Mouse (Mus musculus) adrenal gland, adult (tissue): ENCODE data around the gene Thap12.

Experiments used
- DNase-seq, 2 experiments: peaks; one replicate each; pipeline ENCODE4 v3.0.0; 2022 to 2023; ENCODE audit warnings: low spot score in 1 of 2; ENCODE audit not compliant: inconsistent age in 2 of 2

Thap12 gene

DNA sequence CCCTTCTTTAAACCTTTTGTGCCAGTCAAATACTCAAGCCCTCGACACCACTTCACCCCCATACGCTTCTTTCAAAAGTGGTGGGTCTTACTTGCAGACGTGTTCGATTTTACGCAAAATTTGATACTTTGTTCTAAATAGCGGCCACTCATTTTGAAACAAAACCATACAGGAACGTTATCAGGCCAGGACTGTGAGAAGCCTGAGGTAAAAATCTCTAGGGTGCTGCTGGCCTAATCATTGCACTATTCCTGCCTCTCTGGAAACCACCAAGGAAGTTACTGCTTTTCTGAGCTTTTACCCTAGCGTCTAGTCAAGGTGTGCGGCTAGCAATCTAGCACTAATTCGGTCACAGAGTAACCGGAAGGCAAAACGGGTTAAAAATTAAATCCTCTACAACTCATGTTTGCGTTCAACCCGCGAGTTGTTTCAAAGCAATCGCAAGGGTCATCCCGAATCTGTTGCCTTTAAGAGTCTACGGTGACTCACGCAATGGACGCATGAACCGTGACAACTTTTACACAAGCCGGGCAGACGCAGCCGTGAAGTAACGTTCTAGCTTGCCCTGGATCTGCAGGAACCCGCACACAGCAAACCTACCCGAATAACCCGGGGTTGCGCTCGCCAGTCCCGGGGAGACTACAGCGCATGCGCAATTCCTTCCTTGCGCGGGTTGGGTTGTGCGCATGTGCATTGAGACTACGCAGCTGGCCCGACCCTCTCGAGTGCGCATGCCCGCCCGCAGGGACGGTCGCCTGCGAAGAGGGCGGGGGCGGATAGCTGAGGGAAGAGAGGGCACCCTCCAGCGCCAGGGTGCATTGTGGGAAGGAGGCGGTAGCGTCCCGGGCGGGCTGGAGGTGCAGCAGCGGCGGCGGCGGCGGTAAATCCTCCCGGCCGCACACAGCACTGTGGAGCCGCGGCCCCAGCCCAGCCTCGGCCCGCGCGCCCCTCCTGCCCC lies at the start of gene Thap12:
Gene Thap12 (plus strand): TSS at position 821 of the 958 bp plus-strand sequence.
- peak; percentile 100 for DNase-seq

- peak; percentile 86 to 95 for DNase-seq
These were observed 47.0 kb upstream of the Thap12 start for GRCm38 (mm10) chr7:98655681-98656530.

DNA sequence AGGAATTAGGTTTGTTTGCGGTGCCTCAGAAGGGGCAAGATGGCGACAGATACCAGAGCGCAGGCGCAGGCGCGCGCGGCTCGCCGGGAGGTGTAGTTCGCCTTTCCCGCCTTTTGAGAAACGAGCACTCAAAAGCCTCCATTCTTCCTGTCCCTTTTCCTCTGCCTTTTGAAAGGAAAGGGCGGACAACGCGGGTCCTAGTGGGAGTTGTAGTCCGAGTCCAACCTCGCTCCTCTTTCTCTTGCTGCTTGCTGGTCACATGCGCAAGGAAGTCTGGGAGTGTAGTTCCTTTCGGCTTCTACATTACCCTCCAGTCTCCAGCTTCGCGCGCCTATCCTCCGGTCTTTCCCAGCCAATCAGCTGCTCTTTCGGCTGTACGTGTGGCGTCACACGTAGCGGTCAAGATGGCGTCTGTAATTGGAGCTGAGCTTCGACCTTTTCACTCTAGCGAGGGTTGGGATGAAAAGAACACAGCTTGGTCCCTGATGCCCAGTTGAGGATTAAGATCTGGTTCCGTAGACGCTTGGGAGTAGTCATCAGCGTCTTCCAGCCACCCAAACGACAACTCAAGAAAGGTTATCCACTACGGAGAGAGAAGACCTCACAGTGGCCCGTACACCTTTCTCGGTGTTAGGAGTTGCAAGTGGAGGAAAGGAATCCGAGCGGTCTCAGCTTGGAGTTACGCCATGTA lies 46.2 kb upstream of the Thap12 start, which contains the start of gene Emsy:
Gene Emsy (minus strand): TSS at position 253 of the 691 bp plus-strand sequence.
- peak; percentile 96 to 98 for DNase-seq

DNA sequence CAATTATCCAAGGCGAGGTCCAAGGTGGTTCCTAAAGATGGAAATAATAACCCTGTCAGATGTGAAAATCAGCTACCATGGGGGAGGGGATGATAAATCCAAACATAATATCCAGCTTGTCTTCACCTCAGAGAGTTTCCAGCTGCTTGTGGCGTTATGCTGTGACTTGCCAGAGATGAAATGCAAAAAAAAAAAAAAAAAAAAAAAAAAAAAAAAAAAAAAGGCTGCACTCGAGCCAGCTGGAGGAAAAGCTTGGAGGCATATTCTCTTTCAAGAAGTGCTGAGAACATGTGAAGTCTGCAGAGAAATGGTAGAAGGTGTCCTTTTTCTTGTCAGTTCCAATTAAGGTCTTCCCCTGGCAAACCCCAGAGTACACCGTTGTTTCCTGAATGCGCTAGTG lies 37.7 kb upstream of the Thap12 start:
- DNase-seq: no peak

DNA sequence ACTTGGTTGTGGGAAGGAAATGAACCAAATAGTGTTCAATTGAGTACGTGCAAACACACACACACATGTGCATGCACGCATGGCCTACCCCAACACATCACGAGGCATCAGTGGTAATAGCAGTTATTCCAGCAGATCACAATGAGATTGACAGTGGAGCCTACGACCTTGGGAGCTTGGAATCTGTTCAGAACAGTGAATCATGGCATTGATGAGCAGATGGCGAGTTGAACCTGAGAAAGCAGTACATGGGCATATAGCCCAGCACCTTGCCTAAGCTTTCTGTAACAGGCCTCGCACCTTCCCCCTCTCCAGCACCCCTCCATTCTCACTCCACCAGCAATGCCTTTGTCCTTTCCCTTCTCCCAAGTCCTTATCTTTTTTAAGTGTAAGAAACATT lies 37.2 kb upstream of the Thap12 start:
- DNase-seq: peak; percentile 47 to 82

DNA sequence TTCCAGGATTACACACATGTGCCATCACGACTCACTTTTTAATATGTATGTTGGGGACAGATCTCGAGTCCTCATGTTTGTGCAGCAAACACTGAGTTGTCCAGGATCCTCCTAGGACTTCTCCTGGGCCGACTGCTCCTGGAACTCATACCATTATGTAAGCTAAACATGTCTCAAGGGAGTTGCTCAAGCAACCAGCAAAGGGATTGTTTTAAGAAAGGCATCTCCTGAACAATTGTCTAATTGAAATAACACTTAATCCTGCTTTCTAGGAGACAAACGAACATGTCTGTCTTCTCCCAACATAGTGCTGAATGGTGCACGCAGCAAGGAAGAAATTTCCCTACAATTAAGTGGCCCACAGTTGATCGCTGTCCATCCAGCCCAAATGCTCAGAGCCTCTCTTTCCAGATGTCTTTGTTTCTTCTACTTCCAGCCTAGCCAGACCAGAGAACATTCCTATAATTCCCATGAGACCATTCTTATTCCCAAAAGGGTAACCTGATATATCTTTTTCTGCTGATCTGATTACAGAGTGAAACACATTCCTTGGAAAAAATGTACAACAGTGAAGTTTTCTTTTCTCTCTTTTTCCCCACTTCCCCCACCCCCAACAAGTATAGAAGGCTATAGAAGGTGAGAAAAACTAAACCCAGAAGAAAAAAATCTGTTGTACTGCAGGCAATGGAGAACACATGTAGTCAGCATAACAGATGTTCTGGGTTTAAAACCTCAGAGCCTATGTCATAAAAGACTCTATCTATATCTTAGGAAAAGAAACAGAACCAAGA lies 34.8 kb upstream of the Thap12 start:
- no peak for DNase-seq

- no peak for DNase-seq
These were observed 32.1 kb upstream of the Thap12 start for GRCm38 (mm10) chr7:98670831-98671230.

DNA sequence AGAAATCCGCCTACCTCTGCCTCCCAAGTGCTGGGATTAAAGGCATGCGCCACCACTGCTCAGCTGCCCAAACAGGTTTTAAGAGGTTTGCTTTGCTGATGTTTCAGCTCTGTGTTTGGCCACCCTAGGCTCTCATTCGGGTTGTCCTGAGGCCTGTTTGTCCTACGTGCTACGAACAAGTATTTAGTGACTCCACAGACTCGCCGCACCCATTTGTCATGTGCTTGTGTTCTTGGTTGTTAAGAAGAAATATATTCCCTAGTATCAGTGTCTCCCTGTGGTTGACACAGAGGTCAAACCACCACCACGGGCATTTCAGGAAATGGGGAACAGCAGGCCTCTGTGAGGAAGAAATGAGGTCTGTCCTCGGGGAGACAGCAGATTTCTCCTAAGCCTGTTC lies 31.5 kb upstream of the Thap12 start:
- no peak for DNase-seq

DNA sequence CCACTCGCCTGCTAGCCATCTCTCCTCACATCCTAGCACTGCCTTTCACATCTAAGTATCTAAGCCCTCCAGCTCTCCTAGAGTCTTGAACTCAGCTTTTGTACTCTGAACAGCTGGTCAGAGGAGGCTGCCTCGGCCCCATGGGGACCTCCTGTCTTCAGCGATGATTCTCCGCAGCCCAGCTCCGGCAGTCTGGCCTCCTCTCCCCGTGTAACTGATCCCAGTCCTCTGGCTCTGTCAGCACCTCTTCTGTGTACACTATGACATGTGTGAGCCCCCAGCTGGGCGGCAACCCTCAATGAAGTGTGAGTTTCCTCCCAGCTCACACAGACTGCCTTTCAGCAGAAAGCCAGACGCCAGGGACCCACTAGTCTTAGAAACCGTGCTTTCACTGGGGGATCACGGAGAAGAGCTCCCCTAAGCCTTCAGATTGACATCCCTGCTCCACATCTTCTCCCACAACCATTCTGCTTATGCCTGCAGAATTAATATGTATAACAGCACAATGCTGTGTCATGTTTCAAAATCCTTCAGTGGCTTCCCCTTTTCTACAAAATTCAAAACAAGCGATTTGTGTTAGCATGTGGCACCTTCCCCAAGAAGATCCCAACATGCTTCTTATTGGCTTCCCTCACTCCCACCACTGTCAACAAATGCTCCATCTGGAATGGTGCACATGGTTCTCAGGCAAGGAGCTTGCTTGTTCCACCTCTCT lies 30.5 kb upstream of the Thap12 start:
- DNase-seq: no peak

DNA sequence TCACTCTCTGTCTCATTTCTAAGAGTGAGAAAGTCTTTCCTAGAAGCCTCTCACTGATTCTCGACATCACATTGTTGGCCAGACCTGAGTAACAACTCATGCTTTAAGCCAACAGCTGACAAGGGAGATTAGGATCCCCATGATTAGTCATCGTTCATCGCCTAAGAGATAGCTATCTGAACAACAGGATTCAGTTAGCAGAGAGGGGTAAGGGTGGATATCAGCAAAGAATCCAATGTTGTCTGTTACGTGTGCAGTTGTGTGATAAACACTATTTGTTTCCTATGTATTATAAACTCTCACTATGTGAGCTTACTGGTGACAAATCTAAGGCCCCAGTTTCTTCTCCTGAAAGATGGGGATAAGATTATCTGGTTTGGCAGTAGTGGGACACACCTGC lies 28.6 kb upstream of the Thap12 start:
- no peak for DNase-seq

DNA sequence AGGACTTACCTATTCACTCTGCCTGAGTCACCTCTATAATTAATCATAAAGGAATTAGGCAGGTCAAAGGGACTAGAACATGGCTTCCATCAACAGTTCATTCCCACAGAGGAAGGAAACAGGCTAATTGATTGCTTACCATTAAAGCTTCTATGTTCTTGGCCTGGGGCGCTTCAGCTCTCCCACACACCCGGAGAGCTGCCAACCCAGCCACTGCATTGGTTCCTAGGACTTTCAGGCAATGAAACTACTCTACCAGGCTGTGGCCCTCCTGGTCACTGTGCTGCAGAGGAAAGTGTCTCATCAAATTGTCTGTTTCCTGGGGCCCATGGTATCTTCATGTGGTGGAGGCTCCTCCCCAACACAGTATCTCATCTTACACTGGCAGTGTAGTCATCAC lies 25.4 kb upstream of the Thap12 start:
- no peak for DNase-seq

- DNase-seq: no peak
These were observed 24.5 kb upstream of the Thap12 start for GRCm38 (mm10) chr7:98678441-98678840.

DNA sequence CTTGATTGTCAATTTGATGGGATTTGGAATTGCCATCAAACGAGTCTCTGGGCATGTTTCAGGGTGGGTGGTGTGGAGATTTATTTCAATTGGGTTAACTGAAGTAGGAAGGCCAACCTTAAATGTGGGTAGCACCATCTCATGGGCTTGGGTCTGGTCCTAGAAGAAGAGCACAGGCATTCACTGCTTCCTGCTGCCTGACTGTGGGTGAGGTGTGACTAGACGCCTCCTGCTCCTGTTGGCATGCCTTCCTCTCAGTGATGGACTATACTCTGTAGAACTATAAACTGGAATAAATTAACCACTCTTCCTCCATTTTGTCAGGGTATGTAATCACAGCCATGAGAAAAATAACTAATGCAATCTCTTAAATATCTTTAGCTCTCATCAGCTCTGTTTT lies 22.2 kb upstream of the Thap12 start:
- no peak for DNase-seq

DNA sequence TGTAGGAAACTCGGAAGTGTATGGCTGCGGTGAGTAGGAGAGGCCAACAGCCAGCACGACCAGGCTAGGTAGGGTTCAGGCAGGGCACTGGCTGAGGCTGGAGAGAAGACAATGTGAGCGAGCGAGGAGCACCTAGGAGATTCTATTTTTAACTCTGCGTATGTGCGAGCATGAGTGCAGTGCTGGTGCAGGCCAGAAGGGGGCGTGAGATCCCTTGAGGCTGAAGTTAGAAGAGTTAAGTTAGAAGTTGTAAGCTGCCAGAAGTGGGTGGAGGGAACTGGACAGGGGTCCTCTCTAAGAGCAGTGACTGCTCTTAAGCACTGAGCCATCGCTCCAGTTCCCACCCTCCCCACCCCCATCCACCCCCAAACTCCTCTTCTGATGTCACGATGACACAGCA lies 20.1 kb upstream of the Thap12 start:
- no peak for DNase-seq

DNA sequence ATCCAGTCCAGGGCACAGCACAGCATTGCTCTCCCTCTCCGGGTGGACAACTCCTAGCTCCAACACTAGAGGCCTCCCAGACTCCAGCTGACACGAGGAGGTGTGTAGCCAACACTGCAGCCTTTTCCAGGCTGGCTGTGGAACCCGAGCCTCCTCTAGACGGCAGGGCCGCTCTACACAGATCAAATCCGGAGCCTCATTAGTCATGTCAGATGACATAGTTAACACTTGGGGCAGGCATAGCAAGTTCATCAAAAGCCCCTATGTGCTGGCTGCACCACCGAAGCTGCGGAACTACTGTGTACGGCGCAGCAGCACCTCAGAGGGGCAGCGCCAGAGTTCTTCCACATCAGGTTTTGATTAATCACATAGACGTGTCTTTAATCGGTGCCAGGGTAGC lies 17.0 kb upstream of the Thap12 start:
- no peak for DNase-seq

- DNase-seq: no peak
These were observed 12.8 kb upstream of the Thap12 start for GRCm38 (mm10) chr7:98690126-98690525.

- DNase-seq: no peak
These were observed 12.1 kb upstream of the Thap12 start for GRCm38 (mm10) chr7:98690831-98691230.

GRCm38 (mm10) chr7:98692761-98693546 lies 9.9 kb upstream of the Thap12 start:
- DNase-seq: peak; percentile 23 to 44

GRCm38 (mm10) chr7:98694046-98694445 lies 8.9 kb upstream of the Thap12 start:
- DNase-seq: no peak
